Mouse (Mus musculus): ENCODE measurements around the gene Hivep1.

DNA sequence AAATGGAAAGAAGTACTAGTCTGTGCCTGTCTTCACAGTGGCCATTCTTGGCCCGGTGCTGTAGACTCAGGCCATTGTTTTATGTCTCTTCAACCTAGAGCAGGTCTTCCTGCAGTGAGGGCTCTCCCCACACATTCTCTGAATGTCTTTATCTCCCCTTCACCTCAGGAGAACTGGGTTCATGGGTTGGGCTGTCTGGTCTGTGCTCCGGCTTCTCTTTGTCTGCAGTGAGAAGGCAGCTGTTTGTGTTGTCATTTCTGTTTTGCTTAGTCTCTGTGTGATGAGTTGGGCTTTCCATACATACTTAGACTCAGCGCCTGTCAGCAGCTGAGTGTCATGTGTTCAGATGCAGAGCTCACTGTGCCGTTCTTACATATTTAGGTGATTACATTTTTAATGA is 18.4 kb downstream of the Hivep1 start:
- TF ChIP-seq TAL1 (IDR thresholded peaks at IDR 0.05; ENCODE audit: low read length) (no peak), GATA1 (IDR thresholded peaks at IDR 0.05; ENCODE audit: low read length) (no peak)

All from erythroblast, embryonic 14.5 days (primary cell).